Mouse (Mus musculus): ENCODE measurements around the gene Kirrel3.

The Kirrel3 gene

DNA sequence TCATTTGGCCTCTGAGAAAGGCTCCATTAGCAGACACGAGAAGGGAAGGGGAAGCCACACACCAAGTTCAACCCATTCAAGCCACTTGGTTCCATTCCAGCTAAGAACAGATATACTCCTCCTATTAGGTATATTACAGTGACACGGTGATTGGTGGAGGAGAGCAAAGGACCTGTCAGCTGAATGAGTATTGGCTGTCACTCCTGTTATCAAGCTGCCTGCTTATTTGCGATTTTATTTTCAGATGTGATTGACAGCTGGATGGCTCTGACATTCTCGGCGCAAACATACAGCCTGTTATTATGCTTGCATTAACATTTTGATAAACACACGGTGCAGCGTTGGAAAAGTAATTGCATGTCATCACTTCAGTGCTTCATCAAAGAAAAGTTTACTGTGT, 118.1 kb downstream of the Kirrel3 start:
- DNase-seq (ENCODE audit: low spot score) = no peak

- DNase-seq (ENCODE audit: low spot score) = no peak
Measured at GRCm38 (mm10) chr9:34604931-34605330, 119.2 kb downstream of the Kirrel3 start.

- no peak for DNase-seq (ENCODE audit: low spot score)
Measured at GRCm38 (mm10) chr9:34605486-34605885, 119.8 kb downstream of the Kirrel3 start.

DNA sequence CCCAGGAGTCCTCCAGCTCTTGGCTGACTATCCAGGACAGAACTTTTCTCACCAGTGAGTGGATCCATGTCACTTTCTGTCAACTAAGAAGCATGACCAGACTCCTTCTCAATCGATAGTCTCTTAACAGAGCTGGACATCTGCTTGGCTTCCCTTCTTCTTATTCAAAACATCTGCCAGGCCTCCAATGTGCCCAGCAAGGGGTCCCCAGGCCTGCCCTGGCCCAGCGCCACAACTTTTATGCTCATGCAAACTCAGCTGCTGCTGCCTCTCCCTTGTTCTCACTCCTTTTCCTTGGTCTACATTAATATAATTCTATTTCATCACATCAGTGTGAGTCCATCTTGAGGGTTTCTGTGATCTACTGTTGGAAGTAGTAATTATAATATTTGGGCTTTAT, 122.3 kb downstream of the Kirrel3 start:
- DNase-seq (ENCODE audit: low spot score) = peak; percentile 45

GRCm38 (mm10) chr9:34612886-34613769, 127.4 kb downstream of the Kirrel3 start:
- DNase-seq (ENCODE audit: low spot score) = no peak

DNA sequence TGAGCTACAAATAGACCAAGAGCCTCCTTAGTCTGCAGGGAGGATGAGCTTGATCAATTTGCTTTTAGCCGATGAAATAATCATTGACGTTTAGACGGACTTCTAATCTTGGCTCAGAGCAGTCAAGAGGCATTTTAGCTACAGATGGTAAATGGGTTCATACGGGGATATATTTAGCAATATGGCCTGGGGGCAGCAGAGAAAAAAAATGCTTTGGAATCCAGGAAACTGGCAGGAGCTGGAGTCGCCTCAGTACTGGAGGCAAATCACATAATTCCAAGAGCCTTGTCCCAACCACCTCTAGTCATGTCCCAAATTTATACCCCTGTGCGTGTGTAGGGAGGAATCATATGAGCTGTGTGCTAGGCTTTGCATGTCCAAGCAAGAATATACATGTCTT, 132.4 kb downstream of the Kirrel3 start:
- DNase-seq (ENCODE audit: low spot score) = no peak

- DNase-seq (ENCODE audit: low spot score) = no peak
Measured at GRCm38 (mm10) chr9:34619913-34620312, 134.2 kb downstream of the Kirrel3 start.

GRCm38 (mm10) chr9:34623526-34623925, 137.8 kb downstream of the Kirrel3 start:
- DNase-seq (ENCODE audit: low spot score) = peak; percentile 45

DNA sequence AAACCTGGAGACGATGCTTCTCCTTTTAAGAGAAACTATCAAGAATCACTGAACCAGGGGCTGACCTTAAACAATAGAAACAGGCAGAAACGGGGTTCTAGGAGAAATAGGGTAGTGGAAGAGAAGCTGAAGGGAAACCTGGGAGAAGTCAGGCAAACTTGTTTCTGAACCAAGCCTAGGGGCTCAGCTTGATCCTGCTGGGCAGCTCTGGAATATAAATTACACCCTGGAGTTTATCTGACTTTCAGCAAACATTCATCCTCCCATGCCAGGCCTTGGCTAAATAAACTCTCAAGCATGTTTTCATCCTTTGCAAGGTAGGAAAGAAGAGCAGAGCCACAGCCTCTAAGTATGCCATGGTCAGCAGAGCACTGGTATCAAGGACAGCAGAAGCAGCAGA, 138.3 kb downstream of the Kirrel3 start:
- no peak for DNase-seq (ENCODE audit: low spot score)

GRCm38 (mm10) chr9:34628841-34629240, 143.1 kb downstream of the Kirrel3 start:
- DNase-seq (ENCODE audit: low spot score) = no peak

DNA sequence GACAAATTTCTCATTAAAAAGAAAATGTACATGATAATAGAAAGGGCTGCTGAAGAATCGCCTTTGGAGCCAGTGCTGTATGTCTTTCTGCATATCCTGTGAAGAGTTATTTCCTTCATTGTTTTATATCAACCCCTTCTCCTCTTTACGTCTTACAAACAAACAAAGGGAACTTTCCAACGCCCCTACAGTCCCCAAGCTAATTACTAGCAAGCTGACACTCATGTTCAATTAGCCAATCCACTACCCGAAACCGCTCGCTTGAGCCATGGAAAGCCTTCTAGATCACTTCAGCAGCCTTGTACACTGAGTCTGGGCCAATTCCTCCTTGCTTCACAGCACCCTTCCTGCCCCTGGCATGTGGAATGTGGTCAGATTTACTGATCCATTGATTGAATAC, 150.0 kb downstream of the Kirrel3 start:
- DNase-seq (ENCODE audit: low spot score) = no peak

DNA sequence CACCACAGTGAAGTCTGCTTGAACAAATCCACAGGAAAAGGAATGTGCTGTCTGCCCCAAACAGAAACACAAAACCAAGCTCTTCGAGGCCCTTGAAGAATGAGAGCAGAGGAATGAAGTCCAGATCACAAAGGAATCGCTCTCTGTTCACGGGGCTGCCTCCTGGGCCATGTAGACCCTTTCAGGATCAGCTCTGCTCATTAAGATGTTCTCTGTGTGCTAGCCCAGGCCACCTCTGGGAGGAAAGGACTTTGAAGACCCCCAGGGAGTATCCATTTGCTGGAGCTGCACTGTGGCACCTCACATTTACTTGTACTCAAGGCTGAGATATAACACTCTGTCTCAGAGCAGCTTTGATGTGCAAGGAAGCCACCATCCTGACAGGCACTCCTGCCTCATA, 158.2 kb downstream of the Kirrel3 start:
- DNase-seq (ENCODE audit: low spot score) = no peak

DNA sequence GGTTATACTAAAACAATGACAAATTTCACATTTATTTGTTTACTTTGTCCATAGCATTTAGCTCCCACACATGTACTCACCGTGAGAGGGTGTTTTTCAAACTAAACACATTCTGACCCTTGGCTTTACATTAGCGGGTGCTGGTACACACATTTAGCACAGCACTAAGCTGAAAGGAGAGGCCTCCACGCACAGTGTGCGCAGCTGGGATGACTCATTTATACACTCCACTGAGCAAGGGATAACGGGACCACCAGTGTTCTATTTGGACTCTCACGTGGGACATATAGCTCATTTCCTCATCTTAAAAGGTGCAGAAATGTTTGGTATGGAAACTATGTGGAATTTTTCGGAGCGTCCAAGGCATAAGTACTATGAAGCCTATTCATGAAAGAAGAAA, 158.7 kb downstream of the Kirrel3 start:
- no peak for DNase-seq (ENCODE audit: low spot score)

DNA sequence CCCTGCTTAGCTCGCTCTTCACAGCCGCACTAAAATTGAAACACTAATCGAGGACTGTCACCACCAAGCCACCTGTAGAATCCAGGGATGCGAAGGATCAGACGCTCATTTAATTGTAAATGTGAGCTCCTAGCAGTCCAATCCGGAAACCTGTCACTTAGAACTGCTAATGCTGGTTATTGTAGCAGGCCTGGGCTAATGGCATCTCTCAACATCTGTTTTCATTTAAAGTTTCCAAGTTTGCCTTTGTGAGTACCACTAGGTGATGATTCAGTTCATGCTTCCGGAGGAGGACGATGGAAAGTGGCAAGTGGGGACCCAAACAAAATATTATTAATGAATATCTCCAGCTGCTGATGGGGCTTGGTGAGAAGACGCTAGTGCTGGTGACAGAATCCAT, 161.1 kb downstream of the Kirrel3 start:
- DNase-seq (ENCODE audit: low spot score) = no peak

- no peak for DNase-seq (ENCODE audit: low spot score)
Measured at GRCm38 (mm10) chr9:34652278-34652677, 166.6 kb downstream of the Kirrel3 start.

- DNase-seq (ENCODE audit: low spot score) = no peak
Measured at GRCm38 (mm10) chr9:34653141-34653540, 167.4 kb downstream of the Kirrel3 start.

- DNase-seq (ENCODE audit: low spot score) = peak; percentile 44
Measured at GRCm38 (mm10) chr9:34660566-34660965, 174.9 kb downstream of the Kirrel3 start.

- DNase-seq (ENCODE audit: low spot score) = no peak
Measured at GRCm38 (mm10) chr9:34663412-34663811, 177.7 kb downstream of the Kirrel3 start.

GRCm38 (mm10) chr9:34665361-34666129, 179.9 kb downstream of the Kirrel3 start:
- no peak for DNase-seq (ENCODE audit: low spot score)

DNA sequence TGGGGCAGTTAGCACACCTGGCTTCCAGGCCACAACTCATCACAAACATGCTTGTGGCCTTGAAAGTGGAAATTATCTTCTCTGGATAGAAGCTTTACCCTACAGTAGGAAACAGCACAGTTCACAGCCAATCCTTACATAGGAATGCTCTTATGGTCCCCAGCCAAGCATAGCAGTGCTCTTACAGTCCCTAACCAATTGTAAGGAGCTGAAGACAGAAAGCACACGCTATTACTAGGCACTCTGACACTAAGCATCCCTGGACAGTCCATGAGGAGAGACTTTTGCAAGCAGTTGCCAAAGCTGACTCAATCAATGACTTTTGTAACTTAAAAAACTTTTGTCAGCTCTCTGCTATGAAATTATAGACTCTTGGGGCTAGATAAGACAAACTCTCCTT, 181.5 kb downstream of the Kirrel3 start:
- no peak for DNase-seq (ENCODE audit: low spot score)

DNA sequence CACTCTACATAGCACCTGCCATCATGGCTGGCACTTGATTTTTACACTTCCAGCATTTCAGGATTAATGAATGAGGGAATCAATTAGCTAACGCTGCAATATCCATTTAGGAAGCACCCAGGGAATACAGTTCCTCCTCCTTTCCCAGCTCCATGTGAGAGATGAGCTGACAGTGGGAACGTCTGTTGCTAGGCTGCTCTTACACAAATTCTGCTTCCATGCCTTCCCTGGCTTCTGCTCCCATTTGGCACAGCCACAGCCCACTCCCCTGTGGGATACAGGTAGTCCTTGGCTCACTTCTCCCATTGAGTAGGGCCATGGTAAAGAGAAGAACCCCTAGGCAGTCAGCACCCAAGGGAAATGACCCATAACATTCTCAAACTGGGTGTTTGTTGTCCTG, 185.2 kb downstream of the Kirrel3 start:
- no peak for DNase-seq (ENCODE audit: low spot score)

DNA sequence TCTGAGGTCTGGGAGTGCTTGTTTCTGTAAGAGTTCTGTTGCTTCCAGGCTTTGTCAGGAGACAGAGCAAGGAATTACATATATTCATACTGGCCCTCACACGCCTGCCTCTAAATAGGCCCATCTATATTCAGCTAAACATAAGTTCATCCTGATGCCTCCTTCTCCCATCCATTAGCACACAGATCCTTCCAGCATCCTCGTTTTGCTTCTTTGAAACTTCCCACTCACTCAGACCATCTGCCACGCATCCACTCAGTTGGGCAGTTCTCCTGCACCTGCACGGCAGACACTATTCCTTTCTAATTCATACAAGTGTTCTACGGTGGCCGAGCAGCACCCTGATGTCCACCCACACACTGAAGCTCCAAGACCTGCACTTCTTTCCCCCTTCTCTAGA, 201.1 kb downstream of the Kirrel3 start:
- DNase-seq (ENCODE audit: low spot score) = no peak

- no peak for DNase-seq (ENCODE audit: low spot score)
Measured at GRCm38 (mm10) chr9:34688358-34688757, 202.7 kb downstream of the Kirrel3 start.

Measured in testis, postnatal 10 days (tissue).